Mouse (Mus musculus): ENCODE measurements around the gene Kcne1l.

The Kcne1l gene

DNA sequence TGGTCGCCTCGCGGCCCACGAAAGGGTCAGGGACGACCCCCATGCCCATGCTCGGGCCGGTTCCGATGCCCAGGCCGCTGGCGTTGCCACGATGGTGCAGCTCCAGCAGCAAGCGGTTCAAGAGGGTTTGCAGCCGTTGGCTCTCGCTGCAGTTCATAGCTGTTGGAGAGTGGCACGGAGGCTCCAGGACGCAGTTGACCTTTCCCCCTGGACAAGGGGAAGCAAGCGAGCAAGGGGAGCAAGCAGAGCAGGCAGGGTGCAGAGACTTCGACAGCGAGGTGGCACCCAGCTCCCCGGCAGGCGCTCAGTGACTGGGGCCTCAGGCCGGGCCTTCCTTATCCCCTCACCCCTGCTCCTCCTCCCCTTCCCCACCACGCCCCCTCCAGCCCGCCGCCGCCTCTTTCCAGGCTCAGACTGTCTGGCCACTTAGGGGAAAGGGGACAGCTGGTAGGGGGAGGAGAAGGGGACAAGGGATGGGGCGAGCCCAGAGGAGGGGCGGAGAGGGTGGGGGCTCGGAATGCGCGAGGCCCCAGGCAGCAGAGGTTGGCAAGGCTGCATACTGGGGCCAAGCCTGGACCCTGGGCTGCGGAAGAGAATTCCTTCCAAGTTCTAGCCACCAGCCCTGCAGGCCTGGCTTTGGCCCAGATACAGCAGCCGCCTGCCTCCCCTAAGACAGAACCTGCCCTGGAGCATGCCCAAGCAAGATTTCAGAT lies at the start of gene Kcne1l:
Gene Kcne1l (minus strand): TSS at position 426 of the 713 bp plus-strand sequence.
- no peak for DNase-seq

DNA sequence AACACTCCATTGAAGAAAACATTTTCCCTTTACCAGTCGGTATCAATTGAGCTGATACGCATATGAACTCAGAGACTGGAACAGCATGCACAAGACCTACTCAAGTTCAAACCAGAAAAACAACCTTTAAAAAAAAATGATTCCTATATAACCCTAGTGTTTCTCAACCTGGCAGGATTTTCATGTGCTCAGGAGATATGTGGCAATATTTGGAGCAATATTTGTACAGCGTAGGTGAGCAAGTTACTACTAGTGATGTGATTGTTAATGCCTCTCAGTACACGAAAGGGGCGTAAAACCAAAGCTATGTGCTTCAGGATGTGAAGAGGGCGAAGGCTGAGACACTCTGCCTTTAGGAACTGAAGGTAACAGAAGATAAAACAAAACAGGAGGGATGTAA lies 30.1 kb upstream of the Kcne1l start:
- no peak for DNase-seq

DNA sequence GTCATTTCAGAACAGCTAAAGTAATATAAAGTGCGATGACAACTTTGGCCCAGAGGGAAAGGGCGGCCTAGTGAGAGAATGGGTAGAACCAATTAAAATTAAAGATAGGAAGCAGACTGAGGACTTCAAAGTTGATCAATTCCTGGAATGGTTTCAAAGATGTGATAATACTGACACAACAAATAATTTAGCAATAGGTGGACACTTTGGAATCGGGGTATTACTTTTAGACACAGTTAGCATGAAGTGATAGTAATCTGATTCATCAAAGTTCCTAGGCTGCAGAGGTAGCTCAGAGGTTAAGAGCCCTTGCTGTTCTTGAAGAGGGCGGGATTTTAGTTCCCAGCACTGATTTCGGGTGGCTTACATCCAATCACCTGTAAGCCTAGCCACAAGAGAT lies 29.4 kb upstream of the Kcne1l start:
- no peak for DNase-seq

DNA sequence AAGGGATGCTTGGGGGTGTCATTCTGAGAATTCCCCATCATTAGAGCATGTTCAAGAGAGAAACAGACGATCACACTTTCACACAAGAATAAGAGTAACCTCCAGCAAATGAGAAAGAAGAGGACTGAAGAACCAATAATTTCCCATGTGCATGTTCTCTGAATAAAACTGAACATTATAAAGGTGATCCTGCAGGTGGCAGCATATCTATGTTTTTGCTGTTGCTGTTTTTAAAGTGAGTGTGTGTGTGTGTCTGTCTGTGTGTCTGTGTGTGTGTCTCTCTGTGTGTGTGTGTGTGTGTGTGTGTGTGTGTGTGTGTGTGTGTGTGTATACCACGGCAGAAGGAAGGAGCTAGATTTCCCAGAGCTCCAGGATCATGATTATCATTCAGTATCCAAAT lies 19.7 kb upstream of the Kcne1l start:
- no peak for DNase-seq

DNA sequence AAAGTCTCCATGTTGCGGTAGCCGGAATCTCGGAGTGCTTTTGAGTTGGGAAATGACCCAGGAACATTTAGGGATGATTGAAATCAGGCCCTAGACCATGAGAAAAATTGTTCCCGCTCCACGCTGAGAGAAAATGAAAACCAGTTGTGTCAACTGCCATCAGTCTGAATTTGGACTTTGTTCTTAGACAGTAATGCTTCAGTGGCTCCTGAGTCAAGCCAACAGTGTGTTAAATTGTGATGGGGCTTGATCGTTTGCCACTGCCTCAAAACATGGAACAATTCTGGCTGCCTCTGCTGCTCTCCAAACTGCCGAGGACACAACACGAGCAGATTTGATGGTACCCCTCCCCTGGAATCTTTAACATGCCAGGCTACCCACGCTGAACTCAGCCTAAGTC lies 10.0 kb upstream of the Kcne1l start:
- DNase-seq: no peak

DNA sequence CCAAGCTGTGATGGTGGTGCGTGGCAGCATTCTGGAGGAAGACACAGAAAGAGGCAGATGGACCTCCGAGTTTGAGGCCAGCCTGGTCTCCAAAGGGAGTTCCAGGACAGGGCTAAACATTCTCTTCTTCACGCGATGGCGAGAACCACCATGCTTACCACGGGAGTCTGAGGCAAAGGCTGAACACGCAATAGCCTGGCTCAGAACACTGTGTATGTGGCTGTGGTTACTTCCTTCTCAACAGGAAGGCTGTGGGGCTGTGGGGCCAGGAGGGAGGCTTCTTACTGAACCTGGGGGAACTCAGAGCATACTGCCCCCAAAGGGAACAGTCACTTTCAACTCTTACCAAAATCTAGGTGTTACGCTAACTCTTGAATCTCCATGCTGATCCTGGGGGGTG lies 9.2 kb upstream of the Kcne1l start:
- DNase-seq: no peak

DNA sequence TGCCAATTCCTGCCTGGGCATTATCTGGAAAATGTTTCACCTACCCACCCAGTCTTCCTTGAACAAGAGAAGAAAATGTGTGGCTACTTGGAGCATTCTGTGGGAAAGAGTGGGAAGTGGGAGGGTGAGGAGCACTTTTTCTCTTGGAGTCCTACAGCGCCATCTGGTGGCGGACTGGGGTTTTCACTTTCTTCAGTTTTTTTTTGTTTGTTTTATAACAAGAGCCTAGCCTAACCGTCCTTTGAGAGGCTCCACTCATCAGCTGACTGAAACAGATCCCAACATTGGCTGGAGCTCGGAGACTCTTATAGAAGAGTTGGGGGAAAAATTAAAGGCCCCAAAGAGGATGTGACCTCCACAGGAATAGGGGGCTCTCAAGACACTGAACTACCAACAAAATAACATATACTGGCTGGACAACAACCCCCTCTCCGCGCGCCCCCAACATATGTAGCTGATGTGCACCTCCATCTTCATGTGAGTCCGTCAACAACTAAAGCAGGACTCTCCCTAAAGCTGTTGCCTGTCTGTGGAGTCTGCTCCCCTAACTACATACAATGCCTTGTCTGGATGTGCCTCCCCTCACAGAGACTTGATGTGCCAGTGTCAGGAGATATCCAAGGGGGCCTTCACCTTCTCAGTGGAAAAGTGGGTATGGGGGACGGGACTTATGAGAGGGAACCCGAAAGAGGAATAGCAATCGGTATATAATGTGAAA lies 8.4 kb upstream of the Kcne1l start:
- DNase-seq: peak; percentile 46 to 61

DNA sequence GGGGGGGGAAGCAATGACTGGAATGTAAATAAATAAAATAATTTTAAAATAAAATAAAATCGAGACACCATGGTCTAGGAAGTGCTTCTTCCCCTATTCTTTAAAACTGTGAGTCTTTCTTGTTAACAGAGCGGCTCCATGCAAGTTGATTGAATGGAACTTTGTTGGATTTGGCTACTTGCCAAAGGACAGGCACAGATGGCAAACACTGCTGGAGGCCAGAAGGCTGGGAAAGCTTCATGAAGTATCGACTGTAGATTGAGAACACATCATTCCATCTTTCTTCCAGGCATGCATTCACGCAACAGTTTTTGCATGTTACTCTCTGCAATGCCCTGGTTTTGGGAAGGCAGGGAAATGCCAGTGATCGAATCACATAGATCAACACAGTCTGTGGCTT lies 4.3 kb upstream of the Kcne1l start:
- no peak for DNase-seq

DNA sequence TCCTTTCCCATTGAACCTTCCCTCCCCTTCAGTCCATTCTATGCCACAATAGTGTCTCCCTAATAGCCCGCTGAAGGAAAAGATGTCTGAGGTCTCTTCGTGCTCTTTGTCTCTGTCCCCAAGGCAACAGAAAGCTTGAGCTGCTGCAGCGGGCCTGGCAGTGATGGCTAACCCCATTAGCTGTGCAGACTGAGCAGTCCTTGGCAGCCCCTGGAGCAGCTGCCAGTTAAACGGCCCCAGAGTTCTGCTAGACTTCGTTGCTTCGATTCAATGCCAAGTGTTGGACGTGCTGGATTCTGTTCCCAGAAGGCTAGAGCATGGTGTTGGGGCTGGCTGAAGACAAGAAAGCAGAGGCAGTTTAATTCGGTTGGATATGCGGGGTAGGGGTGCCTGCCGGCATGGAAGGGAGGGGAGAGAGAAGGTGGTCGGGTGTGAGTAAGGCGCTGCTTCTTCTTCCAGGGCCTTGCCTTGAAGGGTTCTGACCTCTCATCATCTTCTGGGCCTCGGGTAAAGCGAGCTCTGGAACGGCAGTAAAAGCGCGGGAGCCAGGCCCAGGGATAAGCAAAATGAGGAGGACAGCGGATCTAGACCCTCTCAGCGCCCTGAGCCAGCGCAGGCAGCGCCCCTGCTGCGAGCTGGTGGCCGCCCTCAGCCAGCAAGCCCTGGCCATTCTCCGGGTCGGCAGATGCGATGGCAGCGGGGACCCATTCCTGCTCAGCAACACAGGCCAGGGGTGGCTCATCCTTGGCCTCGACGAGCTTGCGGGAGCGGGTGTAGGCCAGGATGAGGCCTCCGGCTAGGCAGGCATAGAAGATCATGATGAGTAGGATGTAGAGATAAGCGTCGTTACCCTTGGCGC lies 855 bp downstream of the Kcne1l start:
- DNase-seq: no peak

DNA sequence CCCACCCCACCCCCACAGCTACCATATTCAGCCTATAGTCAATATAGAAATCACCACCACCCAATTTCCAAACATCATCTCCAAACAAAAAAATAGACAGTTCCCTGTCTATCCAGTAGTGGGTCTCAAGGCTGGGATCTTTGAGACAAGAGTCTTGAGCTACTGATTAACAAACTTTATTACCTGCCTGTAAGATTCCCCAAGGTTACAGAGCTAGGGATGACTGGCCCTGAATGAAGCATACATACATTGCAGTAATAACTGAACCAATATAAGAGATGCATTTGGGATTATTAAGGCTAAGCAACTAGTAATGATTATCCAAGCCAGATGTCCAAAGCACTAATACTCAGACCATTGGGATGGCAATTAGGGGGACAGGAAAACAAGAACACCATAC lies 1.5 kb downstream of the Kcne1l start:
- DNase-seq: no peak

DNA sequence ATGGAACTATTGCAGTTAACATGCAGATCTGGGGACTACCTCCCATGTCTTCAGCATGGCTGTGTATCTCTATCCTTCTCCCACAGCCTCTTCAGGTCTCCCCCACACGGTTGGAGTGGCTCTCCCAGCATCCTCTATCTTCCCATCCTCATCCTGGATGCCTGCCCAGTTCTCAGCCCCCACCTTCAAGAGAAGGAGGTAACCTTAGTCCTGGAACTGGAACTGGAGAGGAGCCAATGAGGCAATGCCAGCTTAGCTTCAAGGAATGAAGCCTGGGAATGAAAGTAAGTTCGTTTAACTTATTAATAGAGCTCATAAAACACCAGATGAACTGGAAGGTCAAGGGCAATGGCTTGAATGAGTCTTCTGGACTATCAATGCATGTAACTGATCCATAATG lies 2.6 kb downstream of the Kcne1l start:
- DNase-seq: no peak

DNA sequence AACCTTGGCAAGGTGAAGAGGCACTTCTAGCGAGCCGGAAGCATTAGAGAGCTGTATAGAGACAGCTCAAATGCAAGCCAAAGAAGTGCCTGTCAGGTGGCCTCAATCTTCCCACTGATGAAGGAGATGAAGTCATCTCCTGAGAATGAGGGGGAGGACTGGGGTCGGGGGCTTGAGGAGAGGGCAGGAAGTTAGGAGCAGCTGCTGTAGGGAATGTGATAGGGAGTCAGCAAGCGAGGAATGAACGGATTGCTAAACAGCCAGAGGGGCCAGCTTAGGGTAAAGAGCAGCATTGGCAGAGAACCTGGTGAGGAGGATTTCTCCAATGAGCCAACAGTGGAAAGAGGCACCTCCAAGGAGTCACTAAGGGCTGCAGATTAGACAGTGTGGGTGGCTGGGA lies 20.2 kb downstream of the Kcne1l start:
- no peak for DNase-seq

DNA sequence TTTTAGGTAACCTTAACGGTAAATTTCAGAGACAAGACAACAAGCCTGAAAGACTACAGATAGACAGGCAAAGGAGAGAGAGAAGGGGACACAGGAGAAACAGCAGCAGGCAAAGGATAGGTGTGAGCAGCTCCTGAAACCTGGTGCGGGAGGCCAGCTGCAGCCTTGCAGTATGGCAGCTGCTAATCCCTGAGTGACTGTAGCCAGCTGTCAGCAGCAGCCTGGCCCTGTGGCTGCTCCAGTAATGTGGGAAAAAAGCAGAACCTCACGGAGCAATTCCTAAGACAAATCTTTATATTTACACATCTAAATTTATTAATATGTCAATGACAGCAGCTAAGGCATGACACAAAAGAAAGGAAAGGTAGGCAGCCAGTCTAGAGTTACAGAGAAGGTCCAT lies 29.5 kb downstream of the Kcne1l start:
- no peak for DNase-seq

DNA sequence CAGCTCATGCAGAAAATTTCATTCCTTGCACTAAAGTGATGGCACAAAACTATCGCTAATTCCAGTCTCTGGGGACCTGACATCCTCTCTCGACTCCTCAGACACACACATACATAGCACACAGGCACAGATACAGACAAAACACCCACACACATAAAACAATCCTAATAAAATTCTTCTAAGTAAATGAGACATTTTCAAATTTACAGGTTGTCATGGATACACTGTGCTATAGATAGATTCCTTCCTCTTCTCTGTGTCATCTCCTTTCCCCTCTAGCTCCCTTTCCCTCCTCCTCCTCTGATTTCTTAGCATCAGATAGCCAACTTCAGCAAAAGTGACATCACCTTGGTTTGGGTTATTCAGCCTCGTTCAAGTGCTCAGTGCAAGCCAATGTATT lies 30.1 kb downstream of the Kcne1l start:
- no peak for DNase-seq

Data from B cell, adult 2 months (primary cell).